Mouse (Mus musculus): Measurements from ENCODE around the gene Dennd2a.

Dennd2a gene

DNA sequence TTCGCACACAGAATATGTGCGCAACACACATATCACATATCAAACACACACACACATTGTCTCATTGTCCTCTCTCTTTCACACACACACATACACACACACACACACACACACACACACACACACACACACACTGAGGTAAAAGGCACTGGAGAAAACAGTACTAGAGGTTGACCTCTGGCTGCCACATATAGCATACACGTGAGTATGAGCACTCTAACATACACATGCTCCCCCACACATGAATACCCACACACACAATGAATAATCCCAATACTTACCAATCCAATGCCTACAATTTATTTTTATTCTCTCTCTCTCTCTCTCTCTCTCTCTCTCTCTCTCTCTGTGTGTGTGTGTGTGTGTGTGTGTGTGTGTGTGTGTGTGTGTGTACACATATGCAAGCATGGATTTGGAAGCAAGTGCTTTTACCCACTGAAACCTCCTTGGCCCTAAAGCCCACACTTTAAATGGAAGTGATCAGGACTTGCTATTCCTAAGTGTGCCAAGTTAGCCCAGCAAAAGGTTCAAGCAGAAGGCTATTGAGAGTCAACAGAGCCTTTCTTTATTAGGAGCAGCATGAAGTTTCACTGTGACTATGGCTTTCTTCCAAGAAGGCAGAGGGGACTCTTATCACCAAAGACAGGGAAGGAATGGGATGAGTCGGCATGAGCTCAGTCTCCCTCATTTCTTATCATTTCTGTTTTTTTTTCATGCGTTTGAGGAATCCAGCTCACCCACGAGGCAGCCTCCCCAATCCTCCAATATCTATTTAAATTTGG is 128.5 kb downstream of the Dennd2a start:
- ChIA-PET CTCF (no interaction called here), POLR2A (interaction anchor here in 2 of 4 experiments (0.8 to 31.4 kb wide), 6 partner anchors 9 to 30 kb away, joined by 3 to 1035 read pairs (median 95); partner anchors contain the start of gene Mkrn1 (in 1 of the 2))

DNA sequence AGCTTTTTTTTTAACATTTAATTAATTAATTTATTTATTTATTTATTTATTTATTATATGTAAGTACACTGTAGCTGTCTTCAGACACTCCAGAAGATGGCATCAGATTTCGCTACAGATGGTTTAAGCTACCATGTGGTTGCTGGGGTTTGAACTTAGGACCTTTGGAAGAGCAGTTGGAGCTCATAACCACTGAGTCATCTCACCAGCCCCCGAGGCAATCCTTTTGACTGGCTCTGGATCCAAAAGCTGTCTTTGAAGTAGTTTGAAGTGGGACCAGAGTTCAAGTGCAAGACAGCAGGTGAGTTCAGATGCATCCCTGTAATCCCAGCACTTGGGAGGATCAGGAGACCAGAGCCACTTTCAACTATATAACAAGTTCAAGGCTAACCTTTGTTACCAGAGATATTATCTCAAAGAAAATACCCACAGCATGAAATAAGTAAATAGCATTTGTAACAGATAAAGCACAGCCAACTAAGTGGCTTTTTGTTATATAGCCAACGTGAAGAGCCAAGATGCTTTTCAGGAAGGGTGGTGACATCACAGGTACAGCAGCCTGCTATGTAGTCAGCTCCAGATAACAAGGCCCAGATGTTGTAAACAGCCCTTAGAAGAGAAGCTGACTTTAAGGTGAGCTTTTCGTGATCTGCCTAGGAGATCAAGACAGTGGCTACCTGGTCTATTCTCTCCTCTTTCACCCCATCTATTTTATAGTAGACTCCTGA is 130.2 kb downstream of the Dennd2a start:
- POLR2A ChIA-PET, result interaction anchor here in 3 of 4 experiments (0.6 to 31.4 kb wide), 15 partner anchors 7 to 784 kb away, joined by 3 to 1035 read pairs (median 5); no protein-coding TSS in a partner anchor

DNA sequence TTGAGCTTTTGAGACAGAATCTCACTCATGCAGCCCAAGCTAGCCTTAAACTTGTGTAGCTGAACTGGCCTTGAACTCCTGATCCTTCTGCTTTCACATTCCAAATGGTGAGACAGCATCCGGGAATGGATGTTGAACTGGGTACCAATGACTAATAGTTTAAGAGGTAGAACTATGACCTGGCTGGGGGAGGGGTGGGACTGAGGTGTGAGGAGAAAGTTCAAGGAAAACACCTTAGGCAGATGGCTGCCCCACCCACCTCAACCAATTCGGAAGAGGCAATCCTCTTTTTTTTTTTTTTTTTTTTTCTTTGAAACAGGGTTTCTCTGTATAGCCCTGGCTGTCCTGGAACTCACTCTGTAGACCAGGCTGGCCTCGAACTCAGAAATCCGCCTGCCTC is 130.9 kb downstream of the Dennd2a start:
- ChIA-PET CTCF (interaction anchor here (0.6 to 2.5 kb wide), 7 partner anchors 18 to 34 kb away, joined by 3 to 16 read pairs (median 7); no protein-coding TSS in a partner anchor), POLR2A (interaction anchor here (0.6 to 31.4 kb wide), 20 partner anchors 6 to 783 kb away, joined by 3 to 1035 read pairs (median 4); no protein-coding TSS in a partner anchor)

More for the DNA sequence above, 130.2 kb downstream of the Dennd2a start:
- CTCF ChIA-PET, result interaction anchor here in 3 of 4 experiments (0.7 to 2.5 kb wide), 5 partner anchors 18 to 36 kb away, joined by 3 to 16 read pairs (median 5); no protein-coding TSS in a partner anchor

DNA sequence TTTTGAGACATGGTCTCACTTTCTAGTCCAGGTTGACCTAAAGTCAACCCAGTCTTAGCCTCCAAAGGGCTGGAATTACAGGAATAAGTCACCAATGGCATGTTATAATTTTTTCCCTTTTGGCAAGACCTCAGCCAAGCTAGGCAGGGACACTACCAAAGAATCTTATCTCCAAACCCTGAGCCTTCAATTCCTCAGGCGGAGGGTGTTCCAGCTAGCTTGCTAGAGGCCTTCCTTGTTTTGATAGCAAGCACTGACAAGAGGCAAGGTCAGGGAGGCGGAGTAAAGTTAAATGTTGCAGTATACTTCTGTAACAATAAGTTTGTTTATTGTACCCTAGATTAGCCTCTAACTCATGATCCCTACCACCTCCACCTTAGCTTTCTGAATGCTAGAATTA is 132.5 kb downstream of the Dennd2a start:
- ChIA-PET CTCF (no interaction called here), POLR2A (interaction anchor here in 3 of 4 experiments (1.1 to 31.4 kb wide), 8 partner anchors 8 to 26 kb away, joined by 3 to 1035 read pairs (median 28); no protein-coding TSS in a partner anchor)

DNA sequence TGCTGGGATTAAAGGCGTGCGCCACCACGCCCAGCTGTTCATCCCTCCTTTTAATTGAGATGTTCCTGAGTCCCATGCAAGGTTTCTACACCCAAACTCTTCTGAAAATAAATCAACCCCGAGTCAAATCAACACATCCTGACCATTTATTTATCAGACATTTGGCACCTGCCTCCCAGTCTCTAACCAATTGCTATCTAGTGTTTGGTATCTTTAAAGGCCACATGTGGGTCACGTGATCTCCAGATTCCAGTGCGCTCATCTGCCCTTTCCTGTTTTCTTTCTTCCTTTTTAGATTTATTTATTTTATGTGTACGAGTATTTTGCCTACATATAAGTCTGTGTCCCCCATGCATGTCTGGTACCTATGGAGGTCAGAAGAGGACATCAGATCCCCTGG is 134.0 kb downstream of the Dennd2a start:
- POLR2A ChIA-PET, result interaction anchor here in 3 of 4 experiments (0.7 to 31.4 kb wide), 21 partner anchors 8 to 128 kb away, joined by 3 to 1035 read pairs (median 9); no protein-coding TSS in a partner anchor
- CTCF ChIA-PET, result interaction anchor here in 3 of 4 experiments (0.6 to 1.5 kb wide), 4 partner anchors 9 to 23 kb away, joined by 3 to 6 read pairs (median 3); no protein-coding TSS in a partner anchor

DNA sequence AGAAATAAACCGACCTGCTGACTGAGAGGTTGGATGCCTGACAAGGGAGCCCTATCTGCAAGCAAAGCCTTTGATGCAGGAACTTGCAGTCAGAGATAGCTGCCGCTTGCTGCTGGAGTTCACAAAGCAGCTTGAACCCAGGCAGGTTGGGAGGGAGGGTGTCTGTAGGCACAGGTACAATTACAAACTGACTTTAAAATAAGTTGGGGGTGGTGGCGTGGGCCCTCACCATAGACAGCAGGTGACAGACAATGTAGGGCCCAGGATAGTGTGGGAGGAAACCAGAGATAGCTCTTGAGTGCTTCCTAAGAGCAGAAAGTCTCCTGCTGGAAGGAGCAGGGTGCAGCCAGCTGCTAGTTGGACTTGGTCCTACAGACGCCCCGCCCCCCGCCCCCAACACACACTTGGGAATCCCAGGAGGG is 134.5 kb downstream of the Dennd2a start:
- POLR2A ChIA-PET, result interaction anchor here (0.7 to 31.4 kb wide), 26 partner anchors 8 to 174 kb away, joined by 3 to 1035 read pairs (median 6); no protein-coding TSS in a partner anchor
- CTCF ChIA-PET, result interaction anchor here in 3 of 4 experiments (0.5 to 1.5 kb wide), 8 partner anchors 8 to 39 kb away, joined by 3 to 6 read pairs (median 3); no protein-coding TSS in a partner anchor

DNA sequence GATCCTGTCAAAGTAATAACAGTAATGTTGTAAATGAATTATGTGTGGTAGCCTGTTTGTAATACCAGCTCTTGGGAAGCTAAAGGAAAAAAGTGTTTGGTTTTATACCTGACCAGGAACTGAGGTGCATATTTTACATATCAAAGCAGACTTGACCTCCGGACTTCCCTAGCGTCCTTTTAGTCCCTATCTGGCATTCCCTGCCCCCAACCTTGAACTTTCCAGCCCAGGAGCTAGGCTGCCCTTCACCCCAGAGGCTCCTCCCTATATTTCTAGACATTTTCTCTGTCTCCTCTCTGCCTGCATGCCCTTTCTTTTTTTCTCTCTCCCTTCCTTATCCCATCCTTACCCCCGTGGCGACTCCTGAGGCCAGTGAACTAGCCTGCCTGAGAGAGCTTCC is 136.8 kb downstream of the Dennd2a start:
- ChIA-PET CTCF (interaction anchor here (0.5 to 8.3 kb wide), 9 partner anchors 14 to 1007 kb away, joined by 3 to 116 read pairs (median 4); no protein-coding TSS in a partner anchor), POLR2A (interaction anchor here (0.6 to 31.4 kb wide), 42 partner anchors 8 to 361 kb away, joined by 3 to 1035 read pairs (median 7); partner anchors contain the start of genes Adck2 (in 1 of the 4) and Slc37a3 (in 1 of the 4))

DNA sequence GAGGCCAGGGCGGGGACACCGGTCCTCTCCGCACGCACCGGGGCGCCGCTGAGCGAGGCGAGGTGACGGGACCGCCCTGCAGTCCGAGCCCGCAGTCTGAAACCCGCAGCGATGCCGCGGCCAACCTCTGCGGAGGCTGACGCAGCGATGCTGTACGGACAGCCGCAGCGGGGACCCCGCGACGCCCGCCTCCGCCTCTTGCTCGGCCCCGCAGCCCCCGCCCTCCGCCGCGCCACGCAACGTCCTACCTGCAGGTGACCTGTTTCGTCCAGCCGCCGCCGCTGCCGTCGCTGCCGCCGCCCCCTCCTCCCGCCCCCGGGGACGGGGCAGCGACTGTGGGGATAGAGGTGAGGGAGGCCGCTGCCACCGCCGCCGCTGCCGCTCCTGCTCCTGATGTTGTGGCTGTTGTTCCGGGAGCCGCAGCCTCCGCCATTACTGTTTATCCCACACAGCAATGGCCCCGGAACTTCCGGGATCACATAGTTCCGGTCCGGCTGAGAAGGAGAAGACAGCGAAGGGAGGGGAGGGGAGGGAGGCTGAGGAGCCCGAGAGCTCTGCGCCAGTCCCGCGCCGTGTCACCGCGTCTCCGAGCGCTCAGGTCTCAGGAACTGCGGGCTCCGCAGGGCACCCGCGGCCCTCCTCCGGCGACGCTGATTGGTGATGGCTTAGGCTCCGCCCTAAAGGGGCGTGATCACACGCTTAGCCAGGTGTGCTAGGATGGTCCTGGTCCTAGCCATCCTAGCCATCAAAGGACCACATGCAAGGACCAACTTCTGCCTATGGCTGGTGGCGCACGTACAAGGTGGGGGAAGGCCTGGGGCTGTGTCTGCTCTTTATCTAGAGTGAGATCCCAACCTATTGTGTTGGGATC is 137.6 kb downstream of the Dennd2a start, which contains the start of gene Mkrn1:
TSS of gene Mkrn1 (minus strand) at position 612 of the 871 bp plus-strand sequence.
- POLR2A ChIA-PET, result interaction anchor here (0.6 to 31.4 kb wide), 51 partner anchors 9 to 362 kb away, joined by 3 to 1035 read pairs (median 6); partner anchors contain the start of genes Adck2 (in 1 of the 4) and Slc37a3 (in 1 of the 4)

DNA sequence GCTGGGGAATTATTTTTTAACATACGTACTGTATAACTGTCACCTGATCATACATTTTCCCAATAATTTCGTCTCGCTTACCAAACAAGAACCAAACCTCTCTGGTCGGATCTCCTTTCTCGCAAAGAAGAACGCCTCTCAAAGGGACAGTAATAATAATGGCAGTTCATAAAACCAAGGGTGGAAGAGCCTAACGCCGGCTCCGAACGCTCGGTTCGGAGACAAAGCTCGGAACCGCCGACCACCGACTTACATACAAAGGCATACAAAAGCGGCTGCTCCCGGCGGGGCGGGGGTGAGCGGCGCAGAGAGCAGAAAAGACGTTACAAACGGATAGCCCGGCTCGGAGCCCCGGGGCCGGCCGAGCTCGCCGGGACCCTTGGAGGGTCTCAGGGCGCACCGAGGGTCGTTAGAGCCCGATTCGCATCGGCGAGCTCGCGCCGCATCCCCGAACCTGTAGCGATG is 138.2 kb downstream of the Dennd2a start:
- ChIA-PET POLR2A (interaction anchor here (0.7 to 31.4 kb wide), 32 partner anchors 8 to 137 kb away, joined by 3 to 1035 read pairs (median 8); no protein-coding TSS in a partner anchor), CTCF (interaction anchor here in 2 of 4 experiments (0.5 to 8.3 kb wide), 3 partner anchors 26 to 171 kb away, joined by 3 to 116 read pairs (median 13); no protein-coding TSS in a partner anchor)

More for the DNA sequence above, 137.6 kb downstream of the Dennd2a start, which contains the start of gene Mkrn1:
- CTCF ChIA-PET, result interaction anchor here (0.5 to 8.3 kb wide), 9 partner anchors 13 to 1008 kb away, joined by 3 to 116 read pairs (median 4); no protein-coding TSS in a partner anchor

DNA sequence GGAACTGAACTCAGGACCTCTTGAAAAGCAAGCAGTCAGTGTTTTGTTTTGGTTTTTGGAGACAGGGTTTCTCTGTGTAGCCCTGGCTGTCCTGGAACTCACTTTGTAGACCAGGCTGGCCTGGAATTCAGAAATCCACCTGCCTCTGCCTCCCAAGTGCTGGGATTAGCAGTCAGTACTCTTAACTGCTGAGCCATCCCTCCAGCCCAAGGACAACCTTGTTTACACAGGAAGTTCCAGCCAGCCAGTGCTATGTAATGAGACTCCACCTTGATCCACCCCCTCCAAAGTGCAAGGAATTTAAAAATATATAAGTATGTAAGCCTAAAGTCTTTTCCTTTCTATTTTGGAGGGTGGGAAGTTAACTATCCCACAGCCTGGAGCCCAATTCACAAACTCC is 141.0 kb downstream of the Dennd2a start:
- POLR2A ChIA-PET, result interaction anchor here (0.6 to 31.4 kb wide), 27 partner anchors 8 to 1548 kb away, joined by 3 to 1035 read pairs (median 5); partner anchors contain the start of gene Slc37a3 (in 1 of the 4)
- CTCF ChIA-PET, result interaction anchor here (0.6 to 8.3 kb wide), 20 partner anchors 11 to 366 kb away, joined by 3 to 116 read pairs (median 6); no protein-coding TSS in a partner anchor

DNA sequence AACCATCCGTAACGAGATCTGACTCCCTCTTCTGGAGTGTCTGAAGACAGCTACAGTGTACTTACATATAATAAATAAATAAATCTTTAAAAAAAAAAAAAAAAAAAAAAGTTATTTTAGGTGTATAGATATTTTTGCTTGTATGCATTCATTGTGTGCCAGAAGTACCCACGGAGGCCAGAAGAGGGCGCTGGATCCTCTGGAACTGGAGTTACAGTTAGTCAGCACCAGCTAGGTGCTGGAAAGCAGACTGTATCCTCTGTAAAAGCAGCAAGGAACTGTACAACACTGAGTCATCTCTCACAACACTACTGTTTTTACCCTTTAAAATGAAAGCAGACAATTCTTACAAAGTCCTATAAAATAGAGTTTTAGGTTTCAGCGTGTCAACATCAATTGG is 141.9 kb downstream of the Dennd2a start:
- POLR2A ChIA-PET, result interaction anchor here (0.6 to 31.4 kb wide), 28 partner anchors 10 to 93 kb away, joined by 3 to 1035 read pairs (median 6); partner anchors contain the start of gene Slc37a3 (in 1 of the 4)

DNA sequence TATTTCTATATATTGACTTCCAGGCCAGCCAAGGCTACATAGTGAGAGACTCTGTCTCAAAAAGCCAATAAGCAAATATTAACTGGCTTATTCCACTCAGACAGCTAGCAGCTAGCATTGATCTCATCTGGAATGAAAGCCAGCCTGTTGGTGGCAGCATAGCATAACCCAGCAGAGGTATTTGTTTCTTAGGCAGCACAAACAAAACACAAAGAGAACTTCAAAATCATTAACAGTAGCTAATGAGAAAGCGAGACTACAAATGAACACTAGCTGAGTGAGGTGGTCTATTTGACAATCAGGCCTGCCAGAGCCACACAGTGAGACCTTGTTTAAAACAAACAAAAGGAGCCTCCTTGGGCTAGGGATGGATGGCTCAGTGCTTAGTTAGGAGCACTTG is 143.6 kb downstream of the Dennd2a start:
- CTCF ChIA-PET, result interaction anchor here (0.5 to 8.3 kb wide), 14 partner anchors 13 to 525 kb away, joined by 3 to 116 read pairs (median 4); partner anchors contain the start of gene Slc37a3 (in 1 of the 4)
- POLR2A ChIA-PET, result interaction anchor here (0.7 to 31.4 kb wide), 19 partner anchors 8 to 142 kb away, joined by 3 to 1035 read pairs (median 14); no protein-coding TSS in a partner anchor

More for the DNA sequence above, 141.9 kb downstream of the Dennd2a start:
- CTCF ChIA-PET, result interaction anchor here (0.5 to 8.3 kb wide), 37 partner anchors 9 to 918 kb away, joined by 3 to 116 read pairs (median 5); no protein-coding TSS in a partner anchor

Measured in embryonic stem cell, embryonic (primary cell).